Mouse (Mus musculus) kidney, adult 9 months (tissue): ENCODE measurements around the gene AL732309.1.

ENCODE experiments used
- DNase-seq: peaks from one replicate; pipeline ENCODE4 v3.0.0; 2022

The AL732309.1 gene

DNA sequence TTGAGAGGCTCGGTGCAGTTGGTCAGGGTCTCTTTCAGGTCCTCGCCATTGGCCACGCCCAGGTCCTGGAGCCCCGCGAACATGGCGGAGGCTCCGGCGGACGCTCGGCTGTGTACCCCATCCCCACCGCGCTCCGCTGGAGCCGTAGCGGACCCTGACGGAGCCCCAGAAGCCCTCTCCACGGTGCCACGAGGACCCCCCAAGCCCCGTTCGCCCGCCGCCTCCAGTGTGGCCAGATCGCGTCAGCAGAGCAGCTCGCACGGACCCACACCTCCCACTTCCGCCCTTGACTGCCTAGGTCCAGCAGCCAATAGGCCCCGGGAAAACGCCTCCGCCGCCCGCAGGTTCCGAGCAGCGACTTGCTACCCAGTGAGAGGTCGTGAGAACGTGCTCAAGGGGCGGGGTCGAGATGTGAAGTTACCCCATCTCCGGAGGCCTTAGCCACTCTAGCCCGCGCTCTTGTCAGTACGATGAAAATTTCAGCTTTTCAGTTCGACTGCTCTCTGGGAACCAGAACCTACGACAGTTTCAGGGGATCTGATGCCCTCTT is 35.5 kb downstream of the AL732309.1 start, which contains the start of gene Nelfb:
TSS of gene Nelfb (minus strand) at position 369 of the 550 bp plus-strand sequence.
- peak; percentile 91 for DNase-seq

DNA sequence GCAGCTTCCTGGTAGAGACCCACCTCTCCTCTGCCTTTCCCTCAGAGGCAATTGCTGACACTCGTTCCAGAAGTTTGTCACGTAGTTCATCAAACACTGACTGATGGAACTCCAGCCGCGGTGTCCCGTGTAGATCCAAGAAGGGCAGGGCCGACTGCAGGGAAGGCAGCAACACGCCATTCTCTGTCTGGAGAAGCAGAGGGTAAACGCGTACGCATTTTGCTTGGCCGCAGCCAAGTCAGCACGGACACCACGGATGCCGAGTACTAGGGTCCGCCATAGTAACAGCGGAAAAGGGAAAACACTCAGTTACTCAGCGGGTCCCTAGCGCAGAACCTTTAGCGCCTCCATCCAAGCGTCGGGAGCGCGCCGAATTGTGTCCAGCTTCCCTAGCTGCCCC is 36.0 kb downstream of the AL732309.1 start:
- DNase-seq = no peak

GRCm38 (mm10) chr2:25207593-25207992 is 39.1 kb downstream of the AL732309.1 start:
- peak; percentile 60 for DNase-seq

DNA sequence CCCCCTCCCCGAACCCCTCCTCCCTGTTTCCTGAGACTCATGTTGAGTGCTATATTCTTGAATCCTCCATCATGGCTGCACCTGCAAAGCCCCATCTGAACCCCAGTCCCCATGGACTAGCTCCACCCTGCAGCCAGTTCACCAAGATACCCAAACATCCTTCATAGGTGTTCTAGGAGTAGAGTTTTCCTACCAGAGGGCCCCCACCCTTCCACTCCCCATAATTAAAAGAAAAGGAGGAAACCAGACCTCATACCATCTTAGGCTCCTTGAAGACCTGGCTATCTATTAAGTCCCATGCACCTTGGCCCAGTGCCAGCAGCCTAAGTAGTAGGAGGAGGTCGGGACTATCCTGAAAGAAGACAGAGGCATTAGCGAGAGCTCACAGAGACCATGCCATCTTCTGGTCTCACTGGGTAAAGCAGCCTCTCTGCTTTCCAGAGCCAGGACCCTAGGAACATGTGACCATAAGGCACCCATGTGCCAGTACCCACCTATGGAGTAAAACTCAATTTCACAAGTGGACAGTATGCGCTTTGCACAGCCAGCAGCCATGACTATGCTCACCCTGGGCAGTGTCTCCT is 42.9 kb downstream of the AL732309.1 start:
- no peak for DNase-seq

GRCm38 (mm10) chr2:25200631-25201030 is 46.0 kb downstream of the AL732309.1 start:
- DNase-seq = no peak

DNA sequence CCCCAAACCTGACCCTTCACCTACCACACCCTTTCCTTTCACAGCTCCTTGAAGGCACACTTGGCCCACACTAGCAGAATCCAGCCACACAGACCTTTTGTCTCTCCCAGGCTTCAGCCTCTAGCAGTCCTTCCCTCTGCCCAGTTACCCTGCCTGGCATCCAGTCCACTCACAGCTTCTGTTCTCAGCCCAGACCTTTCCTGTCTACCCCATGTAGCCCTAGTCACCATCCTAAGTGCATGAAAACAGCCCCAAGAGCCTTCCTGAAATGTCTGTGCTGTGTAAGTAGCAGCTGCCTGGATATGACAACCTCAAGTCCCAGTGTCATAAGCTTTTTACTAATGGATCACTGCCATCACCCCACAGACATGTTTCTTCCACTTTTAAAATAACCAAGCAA is 48.7 kb downstream of the AL732309.1 start:
- no peak for DNase-seq

DNA sequence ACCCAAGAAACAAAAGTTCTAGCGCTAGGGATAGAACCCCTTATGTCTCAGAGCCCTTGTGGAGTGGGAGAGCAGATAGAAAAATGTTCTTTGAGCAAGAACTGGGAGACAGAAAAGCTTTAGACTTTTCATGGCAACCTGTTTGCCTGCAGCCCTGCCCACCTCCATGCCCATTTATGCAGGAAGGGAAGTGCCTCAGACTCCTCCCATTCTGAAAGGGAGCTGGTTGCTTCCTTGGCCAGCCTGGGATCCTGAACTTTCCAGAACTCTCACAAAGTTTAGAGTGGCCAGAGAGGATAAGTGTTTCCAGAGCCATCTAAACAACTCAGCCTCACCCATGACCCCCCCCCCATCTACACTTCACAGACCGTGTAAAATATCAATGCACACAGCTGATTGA is 49.5 kb downstream of the AL732309.1 start:
- no peak for DNase-seq

GRCm38 (mm10) chr2:25196172-25196954 is 50.3 kb downstream of the AL732309.1 start, which contains the start of gene Tor4a:
Tor4a (minus strand) TSS chr2:25196886.
- DNase-seq = peak; percentile 92

- DNase-seq = peak; percentile 86
These were observed 51.2 kb downstream of the AL732309.1 start for GRCm38 (mm10) chr2:25195211-25196156.
